Mouse (Mus musculus) MEL (cell line): ENCODE results near the gene Tbccd1.
A peak's percentile ranks its signal among the peaks of the same experiment; 100 is the strongest.

Experiments
- CHD1 ChIP-seq: IDR thresholded peaks from 2 replicates; pipeline ENCODE4 v1.6.1; 2012; ENCODE audit warnings: low read depth, mild to moderate bottlenecking, inconsistent platforms, low read length, improper control_type of control experiment
- CTCF ChIP-seq, 3 experiments: IDR thresholded peaks in 2 of 3; conservative IDR thresholded peaks in 1 of 3; 2 replicates each; pipeline ENCODE4 v1.5.1; 2011 to 2012; ENCODE audit warnings: low read length in 3 of 3, low read depth in 2 of 3, mild to moderate bottlenecking in 2 of 3, improper control_type of control experiment in 1 of 3, inconsistent platforms in 1 of 3, mixed read lengths in 1 of 3, moderate library complexity in 1 of 3; ENCODE audit not compliant: control insufficient read depth in 1 of 3, insufficient read depth in 1 of 3, poor library complexity in 1 of 3, severe bottlenecking in 1 of 3
- ELF1 ChIP-seq: IDR thresholded peaks from 2 replicates; pipeline ENCODE4 v1.6.1; 2014; ENCODE audit warnings: low read depth, mild to moderate bottlenecking, inconsistent platforms, low read length, improper control_type of control experiment, moderate library complexity
- GATA1 ChIP-seq: IDR thresholded peaks from 2 replicates; pipeline ENCODE4 v1.6.1; 2011; ENCODE audit warnings: low read depth, low read length, improper control_type of control experiment
- MAX ChIP-seq: IDR thresholded peaks from 2 replicates; pipeline ENCODE4 v1.6.1; 2011; ENCODE audit warnings: low read length, improper control_type of control experiment
- POLR2AphosphoS2 ChIP-seq: IDR thresholded peaks from 2 replicates; pipeline ENCODE4 v1.6.1; 2011; ENCODE audit warnings: low read length, improper control_type of control experiment
- POLR2AphosphoS5 ChIP-seq: IDR thresholded peaks from 2 replicates; pipeline ENCODE4 v1.6.1; 2012; ENCODE audit warnings: low read depth, borderline replicate concordance, mild to moderate bottlenecking, inconsistent platforms, low read length, moderate library complexity, mixed read lengths
- RAD21 ChIP-seq: IDR thresholded peaks from 2 replicates; pipeline ENCODE4 v1.6.1; 2011; ENCODE audit warnings: mild to moderate bottlenecking, low read depth, low read length, improper control_type of control experiment
- SMC3 ChIP-seq: IDR thresholded peaks from 2 replicates; pipeline ENCODE4 v1.6.1; 2011; ENCODE audit warnings: low read depth, low read length, improper control_type of control experiment
- TCF12 ChIP-seq: IDR thresholded peaks from 2 replicates; pipeline ENCODE4 v1.6.1; 2014; ENCODE audit warnings: low read depth, mild to moderate bottlenecking, inconsistent platforms, low read length, improper control_type of control experiment, moderate library complexity
- USF2 ChIP-seq, 2 experiments: IDR thresholded peaks; 2 replicates each; pipeline ENCODE4 v1.6.1; 2011 to 2012; ENCODE audit warnings: improper control_type of control experiment in 2 of 2, low read length in 2 of 2, borderline replicate concordance in 1 of 2, inconsistent platforms in 1 of 2, low read depth in 1 of 2, mild to moderate bottlenecking in 1 of 2; ENCODE audit not compliant: insufficient read depth in 1 of 2

GRCm38 (mm10) chr16:22795497-22795896, 62.0 kb downstream of the Tbccd1 start:
- TF ChIP-seq USF2 (IDR thresholded peaks at IDR 0.05; ENCODE audit: borderline replicate concordance in 1 of 2, insufficient read depth in 1 of 2, low read depth in 1 of 2, low read length in 2 of 2) (no peak), POLR2AphosphoS5 (no peak), CTCF (IDR thresholded peaks at IDR 0.05 in 2 of 3, conservative IDR thresholded peaks at IDR 0.05 in 1 of 3; ENCODE audit: control insufficient read depth in 1 of 3, insufficient read depth in 1 of 3, low read depth in 2 of 3, low read length in 3 of 3, poor library complexity in 1 of 3, severe bottlenecking in 1 of 3) (peak in 1 of 3 experiments; percentile 5; a peak in 1 of 6 replicates), ELF1 (no peak), MAX (no peak), GATA1 (no peak), CHD1 (no peak), TCF12 (no peak), POLR2AphosphoS2 (no peak), RAD21 (no peak), SMC3 (no peak)
